Mouse (Mus musculus) NIH3T3 (cell line): ENCODE data around the gene Prss32.

Experiments
- DNase-seq: peaks from one replicate; pipeline ENCODE4 v3.0.0-alpha.2; 2012; ENCODE audit warnings: low read depth

Gene Prss32

GRCm38 (mm10) chr17:23843812-23844273 is at the start of gene Prss32, which contains the start of gene Prss41:
Prss32 (plus strand) TSS chr17:23843855.
Prss41 (minus strand) TSS chr17:23844172.
- peak; percentile 69 for DNase-seq

GRCm38 (mm10) chr17:23795323-23795722 is 48.3 kb upstream of the Prss32 start:
- no peak for DNase-seq

GRCm38 (mm10) chr17:23797316-23797715 is 46.3 kb upstream of the Prss32 start:
- DNase-seq, result peak; percentile 44

GRCm38 (mm10) chr17:23801627-23802026 is 42.0 kb upstream of the Prss32 start:
- no peak for DNase-seq

GRCm38 (mm10) chr17:23802746-23803365 is 40.8 kb upstream of the Prss32 start:
- peak; percentile 99 for DNase-seq

- DNase-seq, result peak; percentile 93
Measured at GRCm38 (mm10) chr17:23803366-23804041, 40.2 kb upstream of the Prss32 start.

GRCm38 (mm10) chr17:23804426-23805085 is 39.1 kb upstream of the Prss32 start:
- no peak for DNase-seq

GRCm38 (mm10) chr17:23806867-23807266 is 36.8 kb upstream of the Prss32 start:
- DNase-seq, result no peak

- no peak for DNase-seq
Measured at GRCm38 (mm10) chr17:23807918-23808317, 35.7 kb upstream of the Prss32 start.

- DNase-seq, result no peak
Measured at GRCm38 (mm10) chr17:23815641-23816040, 28.0 kb upstream of the Prss32 start.

- no peak for DNase-seq
Measured at GRCm38 (mm10) chr17:23818579-23818978, 25.1 kb upstream of the Prss32 start.

GRCm38 (mm10) chr17:23819235-23819634 is 24.4 kb upstream of the Prss32 start:
- DNase-seq, result no peak

- DNase-seq, result no peak
Measured at GRCm38 (mm10) chr17:23820731-23821130, 22.9 kb upstream of the Prss32 start.

- DNase-seq, result no peak
Measured at GRCm38 (mm10) chr17:23822094-23822493, 21.6 kb upstream of the Prss32 start.

GRCm38 (mm10) chr17:23823018-23823417 is 20.6 kb upstream of the Prss32 start:
- DNase-seq, result no peak

- DNase-seq, result no peak
Measured at GRCm38 (mm10) chr17:23823614-23824013, 20.0 kb upstream of the Prss32 start.

GRCm38 (mm10) chr17:23825591-23825990 is 18.1 kb upstream of the Prss32 start:
- no peak for DNase-seq

- peak; percentile 67 for DNase-seq
Measured at GRCm38 (mm10) chr17:23828271-23829001, 15.2 kb upstream of the Prss32 start.

- DNase-seq, result peak; percentile 93
Measured at GRCm38 (mm10) chr17:23829064-23829619, 14.5 kb upstream of the Prss32 start, which contains the start of gene Elob. Elob (minus strand) TSS chr17:23829136.

GRCm38 (mm10) chr17:23831201-23831600 is 12.5 kb upstream of the Prss32 start:
- no peak for DNase-seq

GRCm38 (mm10) chr17:23836006-23836575 is 7.6 kb upstream of the Prss32 start, which contains the start of gene Prss33:
Prss33 (minus strand) TSS chr17:23836056.
- DNase-seq, result no peak
